16 mouse cellular contexts compared by ENCODE assay signal in genomic region chr6:35388827-35389226, GRCm38 (mm10).
"Had no signal": no experiment of that assay in that cellular context is flagged by ENCODE, and none has a peak within 500 bp of the region (broad histone marks: within the 10 kb centered on the region; RNA-seq: fewer than 3 reads in every experiment).

No protein-coding gene starts in this region.

- H3K4me1 ChIP-seq: limb, embryonic 12.5 days; liver, embryonic 13.5 days; lung, embryonic 15.5 days; neural tube, embryonic 12.5 days; stomach, embryonic 15.5 days had no signal

- H3K36me3 ChIP-seq: limb, embryonic 12.5 days; liver, embryonic 13.5 days; lung, embryonic 15.5 days; neural tube, embryonic 12.5 days; stomach, embryonic 15.5 days had no signal

- H3K4me3 ChIP-seq: limb, embryonic 12.5 days; liver, embryonic 13.5 days; lung, embryonic 15.5 days; neural tube, embryonic 12.5 days; stomach, embryonic 15.5 days had no signal

- DNase-seq: kidney, adult 11 months; kidney, postnatal 14 days; layer of hippocampus, postnatal 36 days; liver; liver, embryonic 13.5 days; liver, postnatal 0 days; lung, postnatal 14 days; midbrain, embryonic 14.5 days; right cerebral cortex, postnatal 4 days; spleen, adult 18-20 months; thymus, postnatal 4 days had no signal

- H3K27me3 ChIP-seq: limb, embryonic 12.5 days; liver, embryonic 13.5 days; lung, embryonic 15.5 days; neural tube, embryonic 12.5 days; stomach, embryonic 15.5 days had no signal

- H3K27ac ChIP-seq: limb, embryonic 12.5 days; liver, embryonic 13.5 days; lung, embryonic 15.5 days; macrophage; neural tube, embryonic 12.5 days; stomach, embryonic 15.5 days had no signal
